Mouse (Mus musculus): ENCODE data around the gene Krtap3-1.
A peak's percentile ranks its signal among the peaks of the same experiment; 100 is the strongest.
"Not testable (repeated sequence)": the region's sequence is repeated elsewhere in the genome, so short reads cannot be mapped to it uniquely, and the experiment has no call there.

Gene Krtap3-1

GRCm38 (mm10) chr11:99566530-99566929 is at the start of gene Krtap3-1:
TSS of gene Krtap3-1 (minus strand) at chr11:99566630.
- no peak for DNase-seq (ENCODE audit: low read depth, low spot score)

GRCm38 (mm10) chr11:99614796-99615363 is 48.5 kb upstream of the Krtap3-1 start, which contains the start of gene Krtap2-4:
TSS of gene Krtap2-4 (minus strand) at chr11:99614846.
- DNase-seq (ENCODE audit: low read depth, low spot score), result no peak

- DNase-seq (ENCODE audit: low read depth, low spot score), result not testable (repeated sequence)
Observed at GRCm38 (mm10) chr11:99610089-99610488, 43.7 kb upstream of the Krtap3-1 start, which contains the start of gene Gm11937. TSS of gene Gm11937 (minus strand) at chr11:99610189.

- no peak for DNase-seq (ENCODE audit: low read depth, low spot score)
Observed at GRCm38 (mm10) chr11:99609126-99609525, 42.7 kb upstream of the Krtap3-1 start.

GRCm38 (mm10) chr11:99603208-99603607 is 36.8 kb upstream of the Krtap3-1 start, which contains the start of gene Gm11938:
TSS of gene Gm11938 (minus strand) at chr11:99603308.
- not testable (repeated sequence) for DNase-seq (ENCODE audit: low read depth, low spot score)

GRCm38 (mm10) chr11:99597742-99598141 is 31.3 kb upstream of the Krtap3-1 start, which contains the start of gene Krtap9-3:
TSS of gene Krtap9-3 (minus strand) at chr11:99598105.
- not testable (repeated sequence) for DNase-seq (ENCODE audit: low read depth, low spot score)

GRCm38 (mm10) chr11:99590981-99591380 is 24.6 kb upstream of the Krtap3-1 start, which contains the start of gene Krtap1-3:
TSS of gene Krtap1-3 (minus strand) at chr11:99591339.
- DNase-seq (ENCODE audit: low read depth, low spot score), result no peak

- DNase-seq (ENCODE audit: low read depth, low spot score), result no peak
Observed at GRCm38 (mm10) chr11:99585096-99585495, 18.7 kb upstream of the Krtap3-1 start.

- no peak for DNase-seq (ENCODE audit: low read depth, low spot score)
Observed at GRCm38 (mm10) chr11:99583245-99583704, 16.8 kb upstream of the Krtap3-1 start, which contains the start of gene Krtap1-4. TSS of gene Krtap1-4 (minus strand) at chr11:99583654.

- no peak for DNase-seq (ENCODE audit: low read depth, low spot score)
Observed at GRCm38 (mm10) chr11:99581564-99581963, 15.1 kb upstream of the Krtap3-1 start.

- DNase-seq (ENCODE audit: low read depth, low spot score), result no peak
Observed at GRCm38 (mm10) chr11:99581051-99581450, 14.6 kb upstream of the Krtap3-1 start.

- no peak for DNase-seq (ENCODE audit: low read depth, low spot score)
Observed at GRCm38 (mm10) chr11:99580636-99581035, 14.2 kb upstream of the Krtap3-1 start, which contains the start of gene Krtap1-5. TSS of gene Krtap1-5 (minus strand) at chr11:99581016.

GRCm38 (mm10) chr11:99574106-99574505 is 7.7 kb upstream of the Krtap3-1 start:
- DNase-seq (ENCODE audit: low read depth, low spot score), result peak; percentile 58

- DNase-seq (ENCODE audit: low read depth, low spot score), result no peak
Observed at GRCm38 (mm10) chr11:99573164-99573563, 6.7 kb upstream of the Krtap3-1 start.

GRCm38 (mm10) chr11:99562580-99562979 is 3.9 kb downstream of the Krtap3-1 start:
- no peak for DNase-seq (ENCODE audit: low read depth, low spot score)

- no peak for DNase-seq (ENCODE audit: low read depth, low spot score)
Observed at GRCm38 (mm10) chr11:99559366-99559765, 7.1 kb downstream of the Krtap3-1 start, which contains the start of gene Gm11939. TSS of gene Gm11939 (minus strand) at chr11:99559466.

- no peak for DNase-seq (ENCODE audit: low read depth, low spot score)
Observed at GRCm38 (mm10) chr11:99557976-99558745, 8.3 kb downstream of the Krtap3-1 start.

- no peak for DNase-seq (ENCODE audit: low read depth, low spot score)
Observed at GRCm38 (mm10) chr11:99556753-99557152, 9.7 kb downstream of the Krtap3-1 start, which contains the start of gene Krtap3-2. TSS of gene Krtap3-2 (minus strand) at chr11:99556853.

- no peak for DNase-seq (ENCODE audit: low read depth, low spot score)
Observed at GRCm38 (mm10) chr11:99556195-99556594, 10.2 kb downstream of the Krtap3-1 start.

GRCm38 (mm10) chr11:99550765-99551164 is 15.7 kb downstream of the Krtap3-1 start, which contains the start of gene Krtap3-3:
TSS of gene Krtap3-3 (minus strand) at chr11:99550865.
- no peak for DNase-seq (ENCODE audit: low read depth, low spot score)

- no peak for DNase-seq (ENCODE audit: low read depth, low spot score)
Observed at GRCm38 (mm10) chr11:99547892-99548291, 18.5 kb downstream of the Krtap3-1 start.

GRCm38 (mm10) chr11:99539721-99540120 is 26.7 kb downstream of the Krtap3-1 start:
- no peak for DNase-seq (ENCODE audit: low read depth, low spot score)
